Mouse (Mus musculus): Measurements from ENCODE around the gene Wfdc13.

Gene Wfdc13

DNA sequence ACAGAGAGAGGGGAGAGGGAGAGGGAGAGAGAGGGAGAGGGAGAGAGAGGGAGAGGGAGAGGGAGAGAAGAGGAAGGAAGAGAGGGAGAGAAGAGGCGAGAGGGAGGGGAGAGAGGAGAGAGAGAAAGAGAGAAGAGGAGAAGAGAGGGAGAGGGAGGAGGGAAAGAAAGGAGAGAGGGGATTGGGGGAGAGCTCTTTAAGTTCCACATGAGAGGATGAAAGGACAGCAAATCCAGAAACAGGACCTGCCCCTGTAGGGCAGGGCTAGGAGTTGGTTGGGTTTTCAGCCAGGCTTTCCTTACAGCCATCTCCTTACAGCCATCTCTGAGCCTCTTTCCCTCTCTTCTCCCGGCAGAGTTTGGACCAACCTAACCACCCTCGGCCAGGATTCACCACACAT lies at the start of gene Wfdc13:
TSS of gene Wfdc13 (plus strand) at position 301 of the 400 bp plus-strand sequence.
- in situ Hi-C loops (cut with MboI; ENCODE audit: unreplicated experiment in 2 of 2), result no loop called here

DNA sequence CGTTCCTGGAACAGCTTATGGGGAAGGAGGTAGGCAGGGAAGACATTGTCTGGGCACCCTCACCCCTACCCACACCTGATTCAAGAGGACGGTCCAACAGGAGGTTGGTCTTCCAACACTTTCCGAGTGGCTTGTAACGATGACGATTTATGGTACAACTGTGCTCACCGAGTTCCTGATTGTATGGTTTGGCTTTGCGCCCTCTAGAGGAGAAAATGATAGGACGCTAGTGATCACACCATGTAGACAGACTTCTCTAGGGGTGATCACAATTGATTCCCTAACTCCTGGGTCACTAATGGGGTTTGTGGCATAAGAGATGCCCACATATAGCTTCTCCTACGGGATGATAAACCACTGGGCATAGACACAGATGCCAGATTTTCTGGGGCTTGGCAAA lies 49.6 kb upstream of the Wfdc13 start:
- in situ Hi-C loops (cut with MboI; ENCODE audit: unreplicated experiment in 2 of 2), result no loop called here

DNA sequence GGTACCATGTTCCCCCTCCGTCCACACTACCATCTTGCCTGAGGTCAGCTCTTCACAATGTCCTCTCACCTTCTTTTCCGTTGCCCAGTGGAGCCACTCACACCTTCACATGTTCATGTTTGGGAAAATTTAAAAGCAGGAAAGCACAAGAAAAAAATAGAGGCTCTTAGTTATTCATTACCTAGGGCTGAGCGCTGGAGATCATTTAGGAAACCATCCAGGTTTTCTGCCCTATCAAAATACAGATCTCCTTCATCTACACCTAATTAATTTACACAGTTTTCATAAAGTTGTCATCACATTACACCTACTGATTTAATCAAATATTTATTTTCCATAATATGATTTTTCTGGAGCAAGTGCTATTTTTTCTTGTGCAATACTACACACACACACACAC lies 46.2 kb upstream of the Wfdc13 start, which contains the start of gene Wfdc16:
TSS of gene Wfdc16 (minus strand) at position 101 of the 400 bp plus-strand sequence.
- in situ Hi-C loops (cut with MboI; ENCODE audit: unreplicated experiment in 2 of 2), result no loop called here

DNA sequence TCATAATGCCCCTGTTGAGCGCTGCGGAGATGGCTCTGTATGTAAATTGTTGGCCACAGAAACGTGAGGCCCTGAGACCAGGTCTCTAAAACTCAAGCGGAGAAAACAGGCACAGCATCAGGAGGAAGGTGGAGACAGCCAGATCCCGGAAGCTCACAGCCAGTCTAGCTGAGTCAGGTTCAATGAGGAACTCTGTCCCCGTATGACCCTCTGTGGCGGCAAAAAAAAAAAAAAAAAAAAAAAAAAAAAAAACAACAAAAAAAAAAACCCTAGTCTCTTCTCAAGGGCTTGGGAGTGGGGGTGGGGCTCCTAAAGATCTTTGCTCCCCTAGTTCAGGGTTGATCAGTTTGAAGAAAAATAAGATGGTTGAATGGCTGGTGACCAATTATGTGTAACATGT lies 43.8 kb upstream of the Wfdc13 start:
- in situ Hi-C loops (cut with MboI; ENCODE audit: unreplicated experiment in 2 of 2), result no loop called here

DNA sequence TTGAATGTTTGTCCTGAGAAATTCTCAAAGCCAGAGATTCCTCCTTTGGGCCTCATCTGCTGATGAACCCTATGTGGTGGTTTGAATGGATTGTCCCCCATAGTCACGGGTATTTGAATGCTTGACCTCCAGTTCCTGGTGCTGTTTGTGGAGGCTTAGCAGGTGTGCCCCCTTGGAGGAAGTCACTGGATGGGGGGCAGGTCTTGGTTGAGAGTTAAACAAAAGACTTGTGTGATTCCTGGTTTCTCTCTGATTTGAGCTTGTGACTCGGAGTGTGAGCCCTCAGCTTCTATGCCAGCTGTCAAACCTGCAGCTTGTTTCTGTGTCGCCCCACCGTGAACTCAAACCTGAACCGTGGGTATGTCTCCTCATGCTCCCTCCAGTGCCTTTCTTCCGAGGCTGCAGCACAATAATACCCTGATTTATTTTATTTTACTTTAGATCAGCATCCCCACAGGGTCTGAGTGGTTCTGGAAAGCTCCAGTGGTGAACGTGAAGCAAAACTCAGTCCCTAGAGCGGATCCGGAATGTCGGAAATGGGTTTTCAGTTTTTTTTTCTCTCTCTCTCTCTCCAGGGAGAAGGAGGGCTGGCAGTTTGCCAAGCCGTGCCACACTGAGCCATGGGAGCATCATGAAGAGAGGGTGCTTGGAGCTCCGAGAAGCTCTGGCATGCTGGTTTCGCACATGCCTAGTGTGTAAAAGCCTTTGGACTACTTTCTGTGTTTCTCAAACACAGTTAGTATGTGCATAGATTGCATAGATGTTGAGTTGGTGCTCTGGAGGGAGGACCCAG lies 42.8 kb upstream of the Wfdc13 start:
- in situ Hi-C loops (cut with MboI; ENCODE audit: unreplicated experiment in 2 of 2), result no loop called here

DNA sequence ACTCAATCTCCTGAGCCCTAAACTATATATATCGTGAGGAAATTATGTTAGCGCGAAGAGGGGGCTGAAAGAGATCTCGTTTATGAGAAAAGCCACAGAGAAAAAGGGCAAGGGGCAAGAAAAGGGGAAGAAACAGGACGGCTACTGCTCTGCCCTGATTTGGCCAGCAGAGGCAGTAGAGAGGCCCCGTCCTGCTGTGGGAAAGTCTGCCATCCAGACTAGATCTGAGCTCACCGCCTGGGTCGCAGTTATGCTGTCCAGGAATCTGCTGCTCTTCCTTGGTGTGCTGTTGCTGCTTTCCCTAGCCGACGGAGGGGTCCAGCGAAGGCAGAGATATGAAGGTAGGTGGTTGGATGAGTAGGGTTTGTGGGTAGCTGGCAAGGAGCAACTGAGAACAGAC lies 29.0 kb upstream of the Wfdc13 start, which contains the start of gene Wfdc10:
TSS of gene Wfdc10 (plus strand) at position 189 of the 400 bp plus-strand sequence.
- in situ Hi-C loops (cut with MboI; ENCODE audit: unreplicated experiment in 2 of 2), result no loop called here

DNA sequence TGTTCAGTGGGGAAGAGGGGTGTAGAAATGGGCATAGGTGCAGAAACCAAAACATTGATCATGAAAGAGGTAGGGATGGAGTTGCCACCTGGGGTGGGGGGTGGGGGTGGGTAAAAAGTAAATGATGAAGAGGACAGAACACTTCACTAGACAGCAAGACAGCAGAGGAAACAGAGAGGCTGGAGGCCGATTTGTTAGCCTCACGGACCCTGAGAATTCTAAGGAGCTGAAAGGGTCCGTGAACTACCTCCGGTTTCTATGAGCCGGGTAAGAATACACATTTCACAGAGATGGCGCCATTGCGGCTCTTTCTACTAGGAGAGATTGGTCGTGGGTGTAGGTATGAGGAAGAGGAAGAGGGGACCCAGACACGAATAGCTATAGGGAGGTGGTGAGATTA lies 28.4 kb upstream of the Wfdc13 start, which contains the start of gene Wfdc9:
TSS of gene Wfdc9 (minus strand) at position 101 of the 400 bp plus-strand sequence.
- in situ Hi-C loops (cut with MboI; ENCODE audit: unreplicated experiment in 2 of 2), result no loop called here

DNA sequence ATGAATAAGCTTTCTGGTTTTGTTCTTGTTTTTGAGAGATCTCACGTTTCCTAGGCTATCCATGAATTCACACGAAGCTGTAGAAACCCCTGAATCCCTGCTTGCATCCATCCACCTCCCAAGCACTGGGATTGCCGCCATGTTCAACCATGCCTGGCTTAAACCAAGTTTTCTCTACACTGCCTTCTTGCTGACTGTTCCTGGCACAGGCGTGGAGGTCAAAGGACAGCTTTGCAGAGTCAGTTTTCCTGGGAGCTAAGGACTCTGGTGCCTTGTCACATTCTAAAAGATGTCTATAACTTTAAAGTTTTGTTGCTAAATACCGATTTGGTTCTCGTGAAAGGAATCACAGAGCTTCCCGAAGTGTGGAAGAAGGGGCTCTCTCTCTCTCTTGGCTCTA lies 20.1 kb upstream of the Wfdc13 start:
- in situ Hi-C loops (cut with MboI; ENCODE audit: unreplicated experiment in 2 of 2), result no loop called here

DNA sequence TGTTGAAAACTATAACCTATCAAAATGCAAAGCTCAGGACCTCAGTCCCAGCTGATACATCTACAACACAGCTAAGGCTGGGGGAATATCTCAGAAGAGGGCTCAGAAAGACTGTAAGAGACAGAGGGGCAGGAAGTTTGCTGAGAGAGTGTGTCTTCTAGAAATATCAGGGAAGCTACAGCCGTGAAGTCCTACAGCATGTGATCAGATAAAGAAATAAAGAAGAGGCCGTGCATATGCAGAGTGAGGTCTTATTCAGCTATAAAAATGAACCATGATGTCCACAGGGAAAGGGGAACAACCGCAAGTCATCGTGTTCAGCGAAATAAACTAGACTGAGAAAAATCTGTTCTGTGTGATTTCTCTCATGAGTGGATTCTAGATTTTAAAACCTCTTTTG lies 14.6 kb upstream of the Wfdc13 start:
- in situ Hi-C loops (cut with MboI; ENCODE audit: unreplicated experiment in 2 of 2), result loop anchor here in 1 of 2 experiments (10.0 kb wide), 2 partner anchors 55 to 125 kb away; no protein-coding TSS in a partner anchor

DNA sequence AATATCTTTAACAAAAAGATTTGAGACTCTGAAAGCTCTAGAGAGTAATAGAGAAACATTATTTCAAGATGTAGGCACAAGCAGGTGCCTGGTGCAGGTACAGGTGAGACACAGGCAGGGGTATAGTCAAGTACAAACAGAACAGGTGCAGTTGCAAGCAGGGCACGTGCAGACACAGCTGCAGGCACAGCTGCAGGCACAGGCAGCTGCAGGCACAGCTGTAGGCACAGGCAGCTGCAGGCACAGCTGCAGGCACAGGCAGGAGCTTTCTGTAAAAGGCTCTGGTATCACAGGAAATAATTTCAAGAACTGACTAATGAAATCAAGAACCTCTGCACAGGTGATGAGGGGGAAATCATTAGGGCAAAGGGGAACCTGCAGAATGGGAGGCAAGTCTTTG lies 14.0 kb upstream of the Wfdc13 start:
- in situ Hi-C loops (cut with MboI; ENCODE audit: unreplicated experiment in 2 of 2), result loop anchor here in 1 of 2 experiments (10.0 kb wide), 2 partner anchors 54 to 124 kb away; no protein-coding TSS in a partner anchor

DNA sequence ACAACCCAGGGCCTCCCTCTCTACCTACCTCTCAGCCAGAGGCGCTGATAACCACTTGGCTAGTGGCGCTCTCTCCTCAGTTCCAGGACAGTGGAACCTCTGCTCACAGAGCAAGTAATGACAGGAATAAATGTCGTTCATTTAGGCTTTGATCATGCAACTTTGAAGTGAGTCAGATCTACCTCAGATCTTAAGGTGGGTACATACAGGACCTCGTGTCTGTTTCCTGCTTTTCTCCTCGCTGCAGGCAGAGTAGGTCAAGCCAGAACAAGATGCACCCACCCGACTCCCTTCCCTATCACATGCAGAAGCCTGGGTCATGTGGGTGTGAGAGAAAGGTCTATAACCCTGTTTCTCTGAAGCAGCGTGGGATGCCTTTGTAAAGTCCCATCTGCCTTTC lies 10.9 kb upstream of the Wfdc13 start, which contains the start of gene Wfdc11:
TSS of gene Wfdc11 (minus strand) at position 101 of the 400 bp plus-strand sequence.
- in situ Hi-C loops (cut with MboI; ENCODE audit: unreplicated experiment in 2 of 2), result loop anchor here in 1 of 2 experiments (10.0 kb wide), 2 partner anchors 51 to 121 kb away; no protein-coding TSS in a partner anchor

DNA sequence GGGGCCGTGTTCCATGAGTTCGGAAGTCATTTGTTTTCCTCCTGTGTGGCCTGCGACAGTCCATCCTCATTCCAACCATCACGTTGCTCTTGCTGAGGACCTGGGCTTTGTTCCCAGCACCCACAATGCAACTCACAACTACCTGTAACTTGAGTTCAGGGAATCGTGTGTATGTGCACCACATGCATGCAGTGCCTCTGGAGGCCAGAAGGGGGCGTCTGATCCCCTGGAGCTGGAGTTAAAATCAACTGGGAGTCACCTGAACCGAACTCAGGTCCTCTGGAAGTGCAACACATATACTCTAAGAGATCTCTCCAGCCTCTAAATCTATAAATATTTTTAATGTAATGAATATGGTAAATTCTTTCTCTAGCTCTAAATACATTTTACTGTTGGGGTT lies 8.8 kb upstream of the Wfdc13 start:
- in situ Hi-C loops (cut with MboI; ENCODE audit: unreplicated experiment in 2 of 2), result loop anchor here (5.0 to 10.0 kb wide), 3 partner anchors 49 to 121 kb away; no protein-coding TSS in a partner anchor

DNA sequence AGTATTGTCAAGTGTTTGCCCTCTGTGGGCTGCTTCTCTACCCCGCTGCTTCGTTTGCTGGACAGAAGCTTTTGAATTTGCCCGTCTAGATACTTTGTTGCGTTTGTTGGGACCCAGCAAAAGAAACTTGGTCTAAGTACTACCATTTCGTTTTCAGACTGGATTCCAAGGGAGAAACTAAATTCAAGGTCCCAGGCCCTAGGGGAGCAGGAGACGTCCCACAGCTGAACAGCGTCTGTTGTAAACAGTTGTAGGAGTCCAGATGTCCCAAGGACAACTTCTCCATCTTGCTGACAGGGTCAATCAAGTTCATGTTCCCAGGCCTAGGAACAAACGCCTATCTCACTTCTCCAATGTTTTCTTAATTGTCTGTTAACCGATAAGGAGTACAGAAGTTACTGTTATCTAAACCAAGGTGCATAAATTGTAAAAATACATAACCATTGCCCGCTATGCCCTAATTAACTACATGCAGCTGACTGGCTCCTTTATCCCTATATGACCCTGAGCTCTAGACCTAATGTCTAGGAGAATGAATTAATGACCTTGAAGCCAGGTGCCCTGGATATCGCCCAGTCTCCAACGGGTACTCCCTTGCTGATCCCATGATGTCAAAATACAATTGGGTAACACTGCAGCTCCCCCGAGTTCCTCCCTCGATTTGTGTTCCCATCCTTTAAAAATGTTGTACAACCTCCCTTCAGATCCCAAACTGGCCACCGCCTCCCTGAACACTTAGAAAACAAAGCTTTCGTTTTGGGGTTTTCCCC lies 7.8 kb upstream of the Wfdc13 start:
- in situ Hi-C loops (cut with MboI; ENCODE audit: unreplicated experiment in 2 of 2), result loop anchor here (5.0 to 10.0 kb wide), 3 partner anchors 48 to 120 kb away; no protein-coding TSS in a partner anchor

DNA sequence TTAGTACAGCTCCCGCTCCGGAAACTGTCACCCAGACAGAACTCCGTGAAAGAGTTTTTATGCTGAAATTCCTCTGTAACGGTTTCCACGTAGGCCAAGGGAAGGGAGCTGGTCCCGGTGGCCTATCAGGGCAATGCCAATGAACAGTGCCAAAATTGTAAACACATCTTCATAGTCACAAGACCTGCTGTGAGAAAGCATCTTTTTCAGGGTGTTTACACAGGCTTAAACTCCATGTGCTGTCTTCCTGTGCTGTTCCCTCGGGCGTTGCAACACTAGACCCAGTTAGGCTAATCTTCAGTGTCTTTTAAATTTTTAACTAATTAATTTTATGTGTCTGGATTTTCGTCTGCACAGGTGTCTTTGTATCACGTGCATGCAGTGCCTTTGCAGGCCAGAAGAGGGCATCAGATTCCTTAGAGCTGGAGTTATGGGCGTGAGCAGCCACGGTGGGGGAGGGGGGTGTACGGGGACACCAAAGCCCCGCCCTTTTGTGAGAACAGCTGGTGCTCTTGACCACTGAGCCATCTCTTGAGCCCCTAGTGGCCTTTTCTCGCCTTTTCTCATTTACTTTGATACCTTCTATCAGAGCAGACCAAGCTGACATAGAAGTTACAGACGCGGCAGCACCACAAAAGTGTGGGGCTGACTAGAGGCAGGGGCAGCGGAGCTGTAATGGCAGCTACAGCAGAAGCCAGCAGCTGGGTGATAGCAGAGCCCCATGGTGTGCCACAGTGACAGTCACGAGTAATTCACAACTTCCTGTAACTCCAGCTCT lies 5.9 kb upstream of the Wfdc13 start:
- in situ Hi-C loops (cut with MboI; ENCODE audit: unreplicated experiment in 2 of 2), result loop anchor here (5.0 to 10.0 kb wide), 3 partner anchors 46 to 118 kb away; no protein-coding TSS in a partner anchor

DNA sequence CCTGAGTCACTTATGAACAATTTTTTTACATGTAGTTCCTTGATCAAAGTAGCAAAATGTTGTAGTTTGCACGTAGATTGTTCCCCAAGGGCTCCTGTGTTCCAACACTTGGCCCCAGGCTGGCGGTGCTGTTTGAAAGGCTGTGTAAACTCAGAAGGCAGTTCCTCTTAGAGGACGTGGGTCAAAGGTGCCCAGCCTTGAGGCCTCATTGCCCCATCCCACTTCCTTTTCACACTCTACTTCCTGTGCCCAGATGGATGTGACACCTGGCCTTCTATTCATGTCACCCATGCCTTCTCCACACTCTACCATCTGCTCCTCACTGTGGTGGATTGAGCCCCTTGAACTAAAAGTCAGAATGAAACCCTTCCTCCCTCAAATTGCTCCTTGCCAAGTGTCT lies 5.0 kb upstream of the Wfdc13 start:
- in situ Hi-C loops (cut with MboI; ENCODE audit: unreplicated experiment in 2 of 2), result loop anchor here (5.0 to 10.0 kb wide), 3 partner anchors 45 to 117 kb away; no protein-coding TSS in a partner anchor

DNA sequence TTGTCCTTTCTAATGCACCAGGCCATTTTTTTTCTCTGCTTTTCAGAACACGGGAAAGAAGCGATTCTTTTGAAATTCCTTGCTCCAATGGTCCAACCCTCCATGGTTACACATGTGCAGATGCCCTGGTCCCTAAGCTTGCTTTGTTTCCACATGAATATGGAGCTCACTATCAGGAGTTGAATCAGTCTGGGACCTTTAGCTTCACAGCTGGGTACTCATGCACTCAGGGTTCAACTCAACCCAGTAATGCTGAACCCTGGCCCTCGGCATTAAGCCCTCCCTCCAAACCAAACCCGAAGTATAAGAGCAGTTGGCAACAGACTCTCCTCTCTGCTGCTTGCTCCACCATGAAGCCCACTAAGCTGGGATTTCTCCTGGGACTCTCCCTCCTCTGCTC lies 13.3 kb downstream of the Wfdc13 start, which contains the start of gene Spint4:
TSS of gene Spint4 (plus strand) at position 301 of the 400 bp plus-strand sequence.
- in situ Hi-C loops (cut with MboI; ENCODE audit: unreplicated experiment in 2 of 2), result no loop called here

DNA sequence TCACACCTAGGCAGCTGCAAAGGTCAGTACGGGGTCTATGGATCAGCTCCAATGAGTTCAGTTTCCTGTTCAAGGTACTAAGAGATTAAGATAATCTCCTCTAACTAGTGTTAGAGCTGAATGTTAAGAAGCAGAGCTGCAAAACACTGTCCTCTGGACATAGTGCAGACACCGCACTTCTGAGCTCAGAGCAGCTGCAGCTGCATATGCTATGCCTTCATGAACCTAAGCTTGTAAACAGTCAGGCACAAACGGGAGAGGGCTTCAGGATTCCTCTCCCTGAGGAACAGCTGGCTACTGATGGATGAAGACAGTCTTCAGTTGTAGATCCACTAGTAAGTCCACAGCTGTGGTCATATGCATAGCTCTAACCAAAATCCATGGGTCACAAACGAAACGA lies 16.1 kb downstream of the Wfdc13 start:
- in situ Hi-C loops (cut with MboI; ENCODE audit: unreplicated experiment in 2 of 2), result no loop called here

DNA sequence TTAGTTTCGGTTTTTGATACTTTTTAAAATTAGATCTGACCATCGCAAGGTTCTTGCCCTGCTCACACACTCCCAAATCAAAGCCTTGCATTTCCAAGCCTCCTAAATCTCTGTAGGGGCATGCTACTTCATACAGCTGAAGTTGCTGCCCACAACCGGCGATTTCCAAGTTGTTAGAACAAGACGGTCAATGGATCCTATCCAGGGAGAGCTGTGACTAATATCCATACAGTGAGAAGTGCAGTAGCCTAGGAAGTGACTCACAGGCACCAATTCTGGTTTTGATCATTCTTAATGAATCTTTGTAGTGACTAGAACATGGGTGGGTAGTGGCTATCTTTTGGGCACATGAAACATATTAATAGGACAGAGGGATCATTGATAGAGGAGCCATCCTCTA lies 16.9 kb downstream of the Wfdc13 start:
- in situ Hi-C loops (cut with MboI; ENCODE audit: unreplicated experiment in 2 of 2), result no loop called here

DNA sequence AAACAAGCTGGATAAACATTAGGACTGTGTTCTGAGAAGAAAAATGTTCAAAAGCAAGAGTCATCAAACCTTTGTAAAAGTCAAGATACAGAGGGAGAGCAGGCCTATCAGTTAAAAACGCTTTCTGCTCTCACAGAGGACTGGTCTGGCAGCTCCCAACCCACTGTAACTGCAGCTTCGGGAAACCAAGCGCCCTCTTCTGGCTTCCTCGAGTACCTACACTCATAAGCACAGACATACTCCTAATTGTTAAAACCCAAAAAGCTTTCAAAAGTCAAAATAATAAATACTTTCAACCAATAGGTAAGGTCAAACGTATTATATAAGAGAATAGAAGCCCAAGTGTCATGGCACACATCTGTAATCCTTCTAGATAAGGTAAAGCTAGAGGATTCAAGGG lies 19.3 kb downstream of the Wfdc13 start:
- in situ Hi-C loops (cut with MboI; ENCODE audit: unreplicated experiment in 2 of 2), result no loop called here

DNA sequence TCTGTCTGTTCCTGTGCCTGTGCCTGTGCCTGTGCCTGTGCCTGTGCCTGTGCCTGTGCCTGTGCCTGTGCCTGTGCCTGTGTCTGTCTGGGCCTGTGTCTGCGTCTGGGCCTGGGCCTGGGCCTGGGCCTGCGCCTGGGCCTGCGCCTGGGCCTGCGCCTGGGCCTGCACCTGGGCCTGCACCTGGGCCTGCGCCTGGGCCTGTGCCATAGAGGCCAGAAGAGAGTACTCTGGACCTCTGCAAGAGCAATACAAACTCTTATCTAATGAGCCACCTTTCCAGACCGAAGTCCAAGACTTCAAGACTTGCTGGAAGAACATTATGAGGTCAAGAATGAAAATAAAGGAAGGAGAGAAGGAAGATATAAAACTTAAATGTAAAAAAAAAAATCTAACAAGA lies 20.4 kb downstream of the Wfdc13 start:
- in situ Hi-C loops (cut with MboI; ENCODE audit: unreplicated experiment in 2 of 2), result no loop called here
